Mouse (Mus musculus): Measurements from ENCODE around the gene Ipo5. TPM values are rescaled to one million over a fixed set of nuclear protein-coding genes. Genes with fewer than 3 reads are reported as not detected.
A peak's percentile ranks its signal among the peaks of the same experiment; 100 is the strongest.

The Ipo5 gene
- total RNA-seq, 2 experiments from 2014 or later, result 103 to 111 TPM

- DNase-seq (ENCODE audit: low spot score in 2 of 2), result peak in 1 of 2 experiments; percentile 51
- intact Hi-C loops (cut with DNase I), result no loop called here
Observed at GRCm38 (mm10) chr14:120979559-120979958, 68.5 kb downstream of the Ipo5 start.

GRCm38 (mm10) chr14:120989126-120989525, 78.1 kb downstream of the Ipo5 start:
- peak; percentile 42 to 91 for DNase-seq (ENCODE audit: low spot score in 2 of 2)
- intact Hi-C loops (cut with DNase I), result loop anchor here (5.0 kb wide), 1 partner anchor 152 kb away; no protein-coding TSS in a partner anchor

Other genes with a start within 250 kb of the Ipo5 start
- 100 to 1,000 TPM; 126 to 130 TPM for gene Farp1, start 124.0 kb downstream of the Ipo5 start, total RNA-seq (2021)